Mouse (Mus musculus) heart, adult 2 months (tissue): ENCODE measurements around the gene Nos1.

Source experiments
- CTCF ChIP-seq: fragments of 200-600 bp; IDR thresholded peaks from 2 replicates; pipeline ENCODE4 v1.8.1; 2022; ENCODE audit warnings: antibody characterized with exemption, mild to moderate bottlenecking, moderate library complexity
- POLR2A ChIP-seq: fragments of 200-500 bp; IDR thresholded peaks from 2 replicates; pipeline ENCODE4 v1.6.1; 2011; ENCODE audit warnings: mild to moderate bottlenecking, low read depth, low read length, control low read depth; ENCODE audit not compliant: insufficient read depth

GRCm38 (mm10) chr5:117873807-117874206 lies 93.0 kb downstream of the Nos1 start:
- TF ChIP-seq POLR2A (no peak), CTCF (no peak)
